Mouse (Mus musculus): ENCODE measurements around the gene Dctn3. TPM values are rescaled to one million over a fixed set of nuclear protein-coding genes. Genes with fewer than 3 reads are reported as not detected.

Dctn3 gene
- total and polyA plus RNA-seq, 2 experiments, result 40.2 to 44.5 TPM

DNA sequence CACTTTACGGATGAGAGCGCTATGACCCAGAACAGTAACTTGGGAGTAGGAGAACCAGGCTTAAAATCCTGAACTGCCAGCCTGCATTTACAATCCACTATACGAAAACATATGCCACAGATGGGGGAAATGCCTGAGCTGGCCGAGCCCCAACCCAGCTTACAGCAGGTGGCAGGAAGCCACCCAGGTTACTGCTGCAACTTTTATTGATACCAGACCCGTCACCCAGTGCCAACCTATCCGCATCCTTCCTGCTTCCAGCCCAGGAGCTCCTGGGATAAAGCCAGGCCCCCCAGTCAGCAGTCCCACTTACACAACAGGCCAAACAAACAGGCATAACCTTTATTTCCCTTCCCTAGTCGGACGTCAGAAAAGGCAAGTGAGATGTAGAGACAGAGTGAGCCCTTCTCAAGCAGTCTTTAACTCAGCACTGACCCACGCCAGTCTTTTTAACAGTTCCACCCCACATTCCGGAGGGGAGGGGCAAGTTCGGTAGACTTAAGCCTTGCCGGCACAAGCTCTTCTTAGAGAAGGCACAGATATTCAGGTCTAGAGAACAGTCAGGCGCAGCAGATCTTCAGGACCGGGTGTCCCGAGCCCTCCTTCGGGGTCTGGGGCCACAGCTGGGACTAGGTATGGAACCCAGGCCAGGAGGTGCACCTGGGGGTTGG lies 11.1 kb downstream of the Dctn3 start:
- peak; percentile 28 for DNase-seq (ENCODE audit: extremely low read depth, low read depth, low spot score)
- H3K9ac ChIP-seq (ENCODE audit: low read depth, low read length), result peak overlapping the region; percentile 76
- no peaks in the 10 kb centered on the region for H3K27me3 ChIP-seq (ENCODE audit: control insufficient read depth, insufficient read depth, low read length)
- H3K79me2 ChIP-seq (ENCODE audit: control insufficient read depth, insufficient read depth, low read length), result peaks cover 2% of the 10 kb centered on the region; the same call in 1 of the 2 replicates
- 50% methylated on average over 16 of the region's 16 CpGs for WGBS
- TF ChIP-seq CTCF (IDR thresholded peaks at IDR 0.05; ENCODE audit: low read depth, low read length) (no peak), POLR2A (IDR thresholded peaks at IDR 0.05; ENCODE audit: extremely low read depth, insufficient read depth, low read length) (no peak)
- peak overlapping the region; percentile 34; the same call in 1 of the 2 replicates for H3K4me3 ChIP-seq (ENCODE audit: insufficient read depth, low read depth, low read length)
- no peaks in the 10 kb centered on the region for H3K36me3 ChIP-seq (ENCODE audit: control insufficient read depth, insufficient read depth, low read length)
- peaks cover 10% of the 10 kb centered on the region for H3K4me1 ChIP-seq (ENCODE audit: control insufficient read depth, insufficient read depth, low read length)
- H3K27ac ChIP-seq (replicated peaks; ENCODE audit: insufficient read depth, low read depth, low read length), result no peak overlapping the region

DNA sequence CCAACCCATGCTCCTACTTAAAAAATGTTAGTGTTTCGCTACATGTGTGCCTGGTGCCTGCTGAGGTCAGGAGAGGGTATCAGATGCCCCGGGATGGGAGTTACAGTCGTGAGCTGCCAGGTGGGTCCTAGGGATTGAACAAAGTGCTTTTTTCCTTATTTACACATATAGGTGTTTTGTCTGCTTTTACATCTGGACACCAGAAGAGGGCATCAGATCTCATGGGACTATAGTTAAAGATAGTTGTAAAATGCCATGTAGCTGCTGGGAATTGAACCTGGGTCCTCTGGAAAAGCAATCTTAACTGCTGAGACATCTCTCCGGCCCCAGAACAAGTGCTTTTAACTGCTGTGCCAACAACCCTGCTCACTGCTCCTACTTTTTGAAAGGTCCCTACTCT lies 12.7 kb downstream of the Dctn3 start:
- Histone ChIP-seq H3K9ac (ENCODE audit: low read depth, low read length) (no peak overlapping the region), H3K27ac (replicated peaks; ENCODE audit: insufficient read depth, low read depth, low read length) (no peak overlapping the region), H3K36me3 (ENCODE audit: control insufficient read depth, insufficient read depth, low read length) (no peaks in the 10 kb centered on the region), H3K27me3 (ENCODE audit: control insufficient read depth, insufficient read depth, low read length) (no peaks in the 10 kb centered on the region), H3K4me1 (ENCODE audit: control insufficient read depth, insufficient read depth, low read length) (peaks cover 10% of the 10 kb centered on the region), H3K4me3 (ENCODE audit: insufficient read depth, low read depth, low read length) (no peak overlapping the region), H3K79me2 (ENCODE audit: control insufficient read depth, insufficient read depth, low read length) (peaks cover 2% of the 10 kb centered on the region; the same call in 1 of the 2 replicates)
- no peak for DNase-seq (ENCODE audit: extremely low read depth, low read depth, low spot score)
- TF ChIP-seq CTCF (IDR thresholded peaks at IDR 0.05; ENCODE audit: low read depth, low read length) (0 out of 2 replicates have a peak, but pooled peaks have one; percentile 15), POLR2A (IDR thresholded peaks at IDR 0.05; ENCODE audit: extremely low read depth, insufficient read depth, low read length) (no peak)
- 59% methylated on average over 4 of the region's 4 CpGs for WGBS

DNA sequence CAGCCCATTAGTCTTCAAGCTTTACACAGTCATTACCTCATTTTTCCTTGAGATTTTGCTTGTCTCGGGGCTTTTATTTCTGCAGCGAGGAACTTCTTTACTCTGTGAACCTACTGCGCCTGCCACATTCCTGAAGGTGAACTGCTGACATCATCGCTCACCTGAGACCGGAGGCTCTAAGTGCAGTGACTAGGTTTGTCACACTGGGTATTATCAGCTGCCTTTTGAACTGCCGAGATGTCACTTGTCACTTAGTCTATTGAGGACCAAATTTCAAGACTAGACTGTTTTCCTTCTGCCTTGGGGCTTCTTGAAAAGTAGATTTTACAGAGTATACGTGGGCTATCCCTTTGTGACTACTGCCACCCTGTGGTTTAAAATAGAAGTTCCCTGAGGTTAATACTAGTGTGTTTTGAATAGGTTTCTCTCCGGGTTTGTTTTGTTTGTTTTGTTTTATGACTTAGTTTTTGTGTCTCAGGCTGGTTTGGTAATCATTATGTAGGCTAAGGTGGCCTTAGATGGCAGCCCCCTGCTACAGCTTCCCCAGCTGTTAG lies 14.7 kb downstream of the Dctn3 start:
- no peak overlapping the region for H3K4me3 ChIP-seq (ENCODE audit: insufficient read depth, low read depth, low read length)

DNA sequence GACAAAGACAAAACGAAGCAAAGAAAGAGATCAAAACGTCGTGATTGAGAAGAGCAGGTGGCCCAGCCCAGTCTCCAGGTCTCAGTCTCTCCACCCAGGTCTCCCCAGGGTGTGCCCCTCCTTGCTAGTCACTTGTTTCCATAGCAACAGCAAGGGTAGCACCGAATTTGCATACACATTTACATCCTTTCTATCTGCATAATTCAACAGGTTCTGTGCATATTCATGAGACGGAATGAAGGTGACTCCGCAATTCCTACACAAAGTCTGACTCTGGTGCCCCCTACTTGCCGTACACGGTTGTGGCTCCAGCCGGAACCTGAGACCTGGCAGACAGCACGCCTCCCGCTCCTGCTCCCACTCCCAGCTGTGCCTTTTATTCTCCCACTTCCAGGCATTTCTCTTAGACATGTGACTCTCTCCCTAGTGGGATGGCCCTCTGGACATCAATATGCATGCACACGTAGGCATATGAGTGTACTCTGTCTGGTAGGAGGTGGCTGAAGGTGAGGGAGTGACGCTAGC lies 15.9 kb downstream of the Dctn3 start:
- Histone ChIP-seq H3K4me1 (ENCODE audit: control insufficient read depth, insufficient read depth, low read length) (peaks cover 4% of the 10 kb centered on the region; the same call in 1 of the 2 replicates), H3K36me3 (ENCODE audit: control insufficient read depth, insufficient read depth, low read length) (no peaks in the 10 kb centered on the region), H3K27ac (replicated peaks; ENCODE audit: insufficient read depth, low read depth, low read length) (no peak overlapping the region), H3K79me2 (ENCODE audit: control insufficient read depth, insufficient read depth, low read length) (no peaks in the 10 kb centered on the region), H3K4me3 (ENCODE audit: insufficient read depth, low read depth, low read length) (no peak overlapping the region), H3K27me3 (ENCODE audit: control insufficient read depth, insufficient read depth, low read length) (no peaks in the 10 kb centered on the region), H3K9ac (ENCODE audit: low read depth, low read length) (no peak overlapping the region)
- WGBS, result 12% methylated on average over 13 of the region's 13 CpGs
- DNase-seq (ENCODE audit: extremely low read depth, low read depth, low spot score), result peak; percentile 36
- TF ChIP-seq CTCF (IDR thresholded peaks at IDR 0.05; ENCODE audit: low read depth, low read length) (peak; percentile 72), POLR2A (IDR thresholded peaks at IDR 0.05; ENCODE audit: extremely low read depth, insufficient read depth, low read length) (no peak)

More for the DNA sequence above, 14.7 kb downstream of the Dctn3 start:
- H3K27me3 ChIP-seq (ENCODE audit: control insufficient read depth, insufficient read depth, low read length), result no peaks in the 10 kb centered on the region
- H3K36me3 ChIP-seq (ENCODE audit: control insufficient read depth, insufficient read depth, low read length), result no peaks in the 10 kb centered on the region
- TF ChIP-seq POLR2A (IDR thresholded peaks at IDR 0.05; ENCODE audit: extremely low read depth, insufficient read depth, low read length), result no peak
- no peak for TF ChIP-seq CTCF (IDR thresholded peaks at IDR 0.05; ENCODE audit: low read depth, low read length)
- H3K9ac ChIP-seq (ENCODE audit: low read depth, low read length), result no peak overlapping the region
- peaks cover 2% of the 10 kb centered on the region; the same call in 1 of the 2 replicates for H3K79me2 ChIP-seq (ENCODE audit: control insufficient read depth, insufficient read depth, low read length)
- H3K27ac ChIP-seq (replicated peaks; ENCODE audit: insufficient read depth, low read depth, low read length), result no peak overlapping the region
- WGBS, result 37% methylated on average over 8 of the region's 8 CpGs
- H3K4me1 ChIP-seq (ENCODE audit: control insufficient read depth, insufficient read depth, low read length), result peaks cover 10% of the 10 kb centered on the region
- peak; percentile 44 for DNase-seq (ENCODE audit: extremely low read depth, low read depth, low spot score)

DNA sequence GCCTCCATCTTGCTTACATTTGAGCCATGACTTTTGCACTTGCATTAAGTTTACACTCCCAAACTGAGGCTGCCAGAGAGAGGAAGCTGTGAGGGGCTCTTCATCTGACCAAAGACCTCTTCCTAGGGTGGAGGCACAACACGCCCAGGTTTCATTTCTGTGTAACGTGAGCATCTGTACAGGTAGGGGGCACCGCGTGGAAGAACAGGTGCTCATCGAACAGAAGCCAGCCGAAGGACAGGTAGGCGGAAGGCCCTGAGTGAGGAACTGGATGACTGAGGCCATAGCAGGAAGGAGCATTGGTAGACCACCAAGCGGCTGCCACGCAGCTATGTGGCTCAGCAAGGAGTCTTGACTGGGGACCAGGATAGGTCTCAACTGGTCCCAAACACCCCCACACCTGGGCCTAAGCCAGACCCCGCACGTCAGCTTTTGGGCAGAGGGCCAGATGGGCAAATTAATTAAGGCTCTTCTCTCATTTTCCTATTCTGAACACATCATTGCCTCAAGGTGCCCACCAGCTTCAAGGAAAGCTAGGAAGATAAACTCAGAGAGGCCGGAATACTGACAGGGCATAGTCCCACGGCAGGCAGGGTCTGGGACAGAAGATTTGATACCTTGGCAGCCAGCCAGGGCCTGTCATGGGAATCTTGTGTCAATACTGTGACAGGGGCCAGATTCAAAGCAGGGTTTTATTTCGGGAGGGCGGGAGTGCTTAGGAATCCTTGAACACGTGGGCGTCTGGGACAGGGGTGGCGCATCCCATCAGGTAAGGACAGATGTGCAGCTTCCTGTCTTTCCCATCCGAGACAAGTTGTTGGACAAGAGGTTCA lies 16.8 kb downstream of the Dctn3 start:
- Histone ChIP-seq H3K79me2 (ENCODE audit: control insufficient read depth, insufficient read depth, low read length) (no peaks in the 10 kb centered on the region), H3K27ac (replicated peaks; ENCODE audit: insufficient read depth, low read depth, low read length) (no peak overlapping the region), H3K9ac (ENCODE audit: low read depth, low read length) (no peak overlapping the region), H3K36me3 (ENCODE audit: control insufficient read depth, insufficient read depth, low read length) (no peaks in the 10 kb centered on the region), H3K4me3 (ENCODE audit: insufficient read depth, low read depth, low read length) (no peak overlapping the region), H3K4me1 (ENCODE audit: control insufficient read depth, insufficient read depth, low read length) (no peaks in the 10 kb centered on the region), H3K27me3 (ENCODE audit: control insufficient read depth, insufficient read depth, low read length) (no peaks in the 10 kb centered on the region)
- no peak for DNase-seq (ENCODE audit: extremely low read depth, low read depth, low spot score)
- 63% methylated on average over 19 of the region's 19 CpGs for WGBS
- TF ChIP-seq CTCF (IDR thresholded peaks at IDR 0.05; ENCODE audit: low read depth, low read length), result no peak
- TF ChIP-seq POLR2A (IDR thresholded peaks at IDR 0.05; ENCODE audit: extremely low read depth, insufficient read depth, low read length), result no peak
